Mouse (Mus musculus): ENCODE data around the gene Sox9. TPM values are rescaled to one million over a fixed set of nuclear protein-coding genes. Genes with fewer than 3 reads are reported as not detected.

Sox9 gene
- total and polyA plus RNA-seq, 3 experiments = not detected

GRCm38 (mm10) chr11:112767531-112768041 lies 14.4 kb upstream of the Sox9 start:
- DNase-seq (ENCODE audit: low read depth, low spot score) = no peak
- H3K9ac ChIP-seq (ENCODE audit: control insufficient read depth, low read depth, low read length, poor library complexity, severe bottlenecking) = no peak overlapping the region
- no peaks in the 10 kb centered on the region for H3K36me3 ChIP-seq (ENCODE audit: control insufficient read depth in 1 of 2, insufficient read depth in 2 of 2, low read length in 2 of 2)

DNA sequence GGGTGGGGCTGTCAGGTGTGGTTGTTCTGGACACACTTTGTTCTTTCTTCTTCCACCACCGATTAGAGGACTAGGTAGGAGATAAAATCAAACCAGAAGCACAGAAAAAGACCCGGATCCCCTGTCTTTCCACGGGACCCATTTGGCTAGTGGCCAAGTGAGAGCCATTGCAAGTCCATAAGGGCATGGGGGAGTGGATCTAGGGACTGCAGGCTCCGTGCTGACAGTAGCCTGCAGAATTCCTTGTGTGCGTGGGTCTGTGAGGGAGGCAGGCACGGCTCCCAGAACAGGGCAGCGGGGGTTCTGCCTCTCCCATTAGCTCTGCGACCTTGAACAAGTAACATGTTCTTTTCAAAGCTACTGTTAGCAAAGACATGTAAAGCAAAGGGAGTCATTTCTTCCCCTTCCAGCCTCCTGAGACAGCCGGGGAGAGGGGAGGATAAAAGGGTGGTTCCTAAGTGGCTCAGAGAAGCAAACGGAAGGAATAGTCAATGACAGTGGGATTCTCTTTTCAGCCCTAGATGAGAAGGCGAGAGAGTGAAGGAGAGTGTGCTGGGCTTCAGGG lies 9.2 kb upstream of the Sox9 start:
- DNase-seq (ENCODE audit: low read depth, low spot score) = no peak
- Histone ChIP-seq H3K36me3 (ENCODE audit: control insufficient read depth in 1 of 2, insufficient read depth in 2 of 2, low read length in 2 of 2) (no peaks in the 10 kb centered on the region), H3K79me2 (ENCODE audit: control insufficient read depth, insufficient read depth, low read length, poor library complexity) (no peaks in the 10 kb centered on the region), H3K9me3 (replicated peaks; ENCODE audit: insufficient read depth, low read length) (no peaks in the 10 kb centered on the region), H3K9ac (ENCODE audit: control insufficient read depth, low read depth, low read length, poor library complexity, severe bottlenecking) (no peak overlapping the region), H3K4me3 (ENCODE audit: control insufficient read depth in 1 of 2, insufficient read depth in 1 of 2, low read depth in 2 of 2, low read length in 2 of 2) (no peak overlapping the region), H3K4me1 (ENCODE audit: control insufficient read depth in 1 of 2, insufficient read depth in 2 of 2, low read length in 2 of 2) (no peaks in the 10 kb centered on the region), H3K27me3 (ENCODE audit: control insufficient read depth in 1 of 2, insufficient read depth in 2 of 2, low read length in 2 of 2) (no peaks in the 10 kb centered on the region), H3K27ac (ENCODE audit: control insufficient read depth, low read depth, low read length) (no peak overlapping the region)
- TF ChIP-seq MAX (IDR thresholded peaks at IDR 0.05; ENCODE audit: low read length) (no peak), EP300 (IDR thresholded peaks at IDR 0.05; ENCODE audit: low read depth in 1 of 2, low read length in 2 of 2) (no peak), E2F4 (IDR thresholded peaks at IDR 0.05; ENCODE audit: borderline replicate concordance, low read depth, low read length) (no peak), MAZ (IDR thresholded peaks at IDR 0.05; ENCODE audit: low read depth, low read length) (no peak), MXI1 (IDR thresholded peaks at IDR 0.05; ENCODE audit: low read depth, low read length) (no peak), POLR2A (IDR thresholded peaks at IDR 0.05; ENCODE audit: control insufficient read depth in 1 of 2, insufficient read depth in 1 of 2, low read depth in 1 of 2, low read length in 2 of 2, poor library complexity in 1 of 2) (no peak), ETS1 (IDR thresholded peaks at IDR 0.05; ENCODE audit: low read depth, low read length) (no peak), GATA1 (IDR thresholded peaks at IDR 0.05; ENCODE audit: low read depth, low read length) (no peak), ZNF384 (IDR thresholded peaks at IDR 0.05; ENCODE audit: low read depth, low read length) (no peak), MYB (IDR thresholded peaks at IDR 0.05; ENCODE audit: low read depth, low read length) (no peak), POLR2AphosphoS2 (IDR thresholded peaks at IDR 0.05; ENCODE audit: low read length) (no peak), RCOR1 (IDR thresholded peaks at IDR 0.05; ENCODE audit: low read depth, low read length) (no peak), MAFK (IDR thresholded peaks at IDR 0.05; ENCODE audit: borderline replicate concordance, low read depth, low read length) (no peak), CHD1 (IDR thresholded peaks at IDR 0.05; ENCODE audit: low read depth, low read length) (no peak)

More at GRCm38 (mm10) chr11:112767531-112768041, 14.4 kb upstream of the Sox9 start:
- Histone ChIP-seq H3K4me3 (ENCODE audit: control insufficient read depth in 1 of 2, insufficient read depth in 1 of 2, low read depth in 2 of 2, low read length in 2 of 2) (no peak overlapping the region), H3K27ac (ENCODE audit: control insufficient read depth, low read depth, low read length) (no peak overlapping the region), H3K4me1 (ENCODE audit: control insufficient read depth in 1 of 2, insufficient read depth in 2 of 2, low read length in 2 of 2) (no peaks in the 10 kb centered on the region), H3K9me3 (replicated peaks; ENCODE audit: insufficient read depth, low read length) (no peaks in the 10 kb centered on the region), H3K27me3 (ENCODE audit: control insufficient read depth in 1 of 2, insufficient read depth in 2 of 2, low read length in 2 of 2) (no peaks in the 10 kb centered on the region), H3K79me2 (ENCODE audit: control insufficient read depth, insufficient read depth, low read length, poor library complexity) (no peaks in the 10 kb centered on the region)
- TF ChIP-seq GATA1 (IDR thresholded peaks at IDR 0.05; ENCODE audit: low read depth, low read length) = no peak
- no peak for TF ChIP-seq TAL1 (IDR thresholded peaks at IDR 0.05; ENCODE audit: low read length)
- no peak for TF ChIP-seq ZNF384 (IDR thresholded peaks at IDR 0.05; ENCODE audit: low read depth, low read length)
- no peak for TF ChIP-seq ETS1 (IDR thresholded peaks at IDR 0.05; ENCODE audit: low read depth, low read length)
- no peak for TF ChIP-seq EP300 (IDR thresholded peaks at IDR 0.05; ENCODE audit: low read depth in 1 of 2, low read length in 2 of 2)
- no peak for TF ChIP-seq POLR2A (IDR thresholded peaks at IDR 0.05; ENCODE audit: control insufficient read depth in 1 of 2, insufficient read depth in 1 of 2, low read depth in 1 of 2, low read length in 2 of 2, poor library complexity in 1 of 2)
- TF ChIP-seq E2F4 (IDR thresholded peaks at IDR 0.05; ENCODE audit: borderline replicate concordance, low read depth, low read length) = no peak
- no peak for TF ChIP-seq GABPA (IDR thresholded peaks at IDR 0.05; ENCODE audit: low read depth, low read length)
- TF ChIP-seq TCF12 (IDR thresholded peaks at IDR 0.05; ENCODE audit: low read depth, low read length) = no peak
- no peak for TF ChIP-seq SMC3 (IDR thresholded peaks at IDR 0.05; ENCODE audit: low read depth, low read length)
- TF ChIP-seq SIN3A (IDR thresholded peaks at IDR 0.05; ENCODE audit: low read length) = no peak
- TF ChIP-seq MXI1 (IDR thresholded peaks at IDR 0.05; ENCODE audit: low read depth, low read length) = no peak
- no peak for TF ChIP-seq MAX (IDR thresholded peaks at IDR 0.05; ENCODE audit: low read length)
- TF ChIP-seq TBP (IDR thresholded peaks at IDR 0.05; ENCODE audit: low read depth, low read length) = no peak
- TF ChIP-seq POLR2AphosphoS5 (IDR thresholded peaks at IDR 0.05; ENCODE audit: borderline replicate concordance, low read depth, low read length) = no peak
- no peak for TF ChIP-seq MYC (IDR thresholded peaks at IDR 0.05; ENCODE audit: low read depth, low read length)
- no peak for TF ChIP-seq MAZ (IDR thresholded peaks at IDR 0.05; ENCODE audit: low read depth, low read length)
- TF ChIP-seq CHD2 (IDR thresholded peaks at IDR 0.05; ENCODE audit: low read length) = no peak
